Mouse (Mus musculus) midbrain, embryonic 13.5 days (tissue): ENCODE measurements around the gene Efcab12. TPM values are rescaled to one million over a fixed set of nuclear protein-coding genes. Genes with fewer than 3 reads are reported as not detected.
A peak's percentile ranks its signal among the peaks of the same experiment; 100 is the strongest.
"Not testable (repeated sequence)": the region's sequence is repeated elsewhere in the genome, so short reads cannot be mapped to it uniquely, and the experiment has no call there.

ENCODE experiments used
- ATAC-seq: fragments of 200-750 bp; cut with Nextera tagmentation; 2 replicates; pipeline ENCODE4 v1.8.0; 2017; ENCODE audit warnings: mild to moderate bottlenecking, moderate TSS enrichment, moderate library complexity
- H3K27ac ChIP-seq: fragments of 300-500 bp; sonication (generic); 2 replicates; pipeline ENCODE4 v1.5.1; 2015; ENCODE audit warnings: inconsistent platforms, mild to moderate bottlenecking, moderate library complexity
- H3K27me3 ChIP-seq: fragments of 300-500 bp; sonication (generic); 2 replicates; pipeline ENCODE4 v1.6.1; 2015; ENCODE audit warnings: mild to moderate bottlenecking, inconsistent platforms
- H3K36me3 ChIP-seq: fragments of 300-500 bp; sonication (generic); 2 replicates; pipeline ENCODE4 v1.6.1; 2015; ENCODE audit warnings: mild to moderate bottlenecking, inconsistent platforms
- H3K4me1 ChIP-seq: fragments of 300-500 bp; sonication (generic); replicated peaks from 2 replicates; pipeline ENCODE4 v1.6.1; 2015; ENCODE audit warnings: inconsistent platforms
- H3K4me2 ChIP-seq: fragments of 300-500 bp; sonication (generic); replicated peaks from 2 replicates; pipeline ENCODE4 v1.6.1; 2015; ENCODE audit warnings: moderate library complexity, mild to moderate bottlenecking, inconsistent platforms
- H3K4me3 ChIP-seq: fragments of 300-500 bp; sonication (generic); replicated peaks from 2 replicates; pipeline ENCODE4 v1.5.1; 2015; ENCODE audit warnings: mild to moderate bottlenecking, inconsistent platforms
- H3K9ac ChIP-seq: fragments of 300-500 bp; sonication (generic); replicated peaks from 2 replicates; pipeline ENCODE4 v1.6.1; 2015; ENCODE audit warnings: mild to moderate bottlenecking, inconsistent platforms
- H3K9me3 ChIP-seq: fragments of 300-500 bp; sonication (generic); 2 replicates; pipeline ENCODE4 v1.6.1; 2016; ENCODE audit warnings: mild to moderate bottlenecking, inconsistent platforms
- WGBS: fragments of 180-500 bp; shearing (Covaris S2); methylation state at CpG from one replicate; pipeline ENCODE4 v1.1.7; 2015; 5-methylcytosine and 5-hydroxymethylcytosine counted together
- polyA plus RNA-seq: library from polyadenylated mRNA; unstranded; fragments of >200 nt; fragmentation: Nextera tagmentation; extraction: Ambion mirVana; gene quantifications from 2 replicates; pipeline ENCODE4 v1.2.1, GENCODE M21; 2015

Efcab12 gene
- polyA plus RNA-seq, 1 experiment from 2014 or later: 3.2 TPM

DNA sequence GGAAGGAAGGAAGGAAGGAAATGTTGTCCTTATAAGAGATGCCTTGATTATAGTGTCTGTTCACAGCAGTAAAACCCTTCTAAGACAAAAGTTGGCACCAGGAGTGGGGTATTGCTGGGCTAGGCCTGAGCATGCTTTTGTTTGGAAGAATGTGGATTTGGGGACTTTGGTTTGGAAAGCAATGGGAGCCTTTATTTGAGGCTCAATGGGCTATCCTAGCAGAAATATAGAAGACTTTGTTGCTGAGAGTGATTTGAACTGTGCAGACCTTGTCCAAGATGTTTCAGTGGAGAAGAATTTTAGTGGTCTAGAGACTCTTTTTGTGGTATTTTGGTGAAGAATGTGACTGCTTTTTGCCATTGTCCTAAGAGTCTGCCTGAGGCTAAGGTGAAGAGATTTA is 4.4 kb downstream of the Efcab12 start:
- H3K36me3 ChIP-seq: no peaks in the 10 kb centered on the region
- H3K4me2 ChIP-seq: no peak overlapping the region
- H3K27me3 ChIP-seq: no peaks in the 10 kb centered on the region
- H3K9me3 ChIP-seq: no peaks in the 10 kb centered on the region
- ATAC-seq: no peak
- no peak overlapping the region for H3K27ac ChIP-seq
- H3K9ac ChIP-seq: no peak overlapping the region
- peaks cover 9% of the 10 kb centered on the region for H3K4me1 ChIP-seq
- H3K4me3 ChIP-seq: no peak overlapping the region

DNA sequence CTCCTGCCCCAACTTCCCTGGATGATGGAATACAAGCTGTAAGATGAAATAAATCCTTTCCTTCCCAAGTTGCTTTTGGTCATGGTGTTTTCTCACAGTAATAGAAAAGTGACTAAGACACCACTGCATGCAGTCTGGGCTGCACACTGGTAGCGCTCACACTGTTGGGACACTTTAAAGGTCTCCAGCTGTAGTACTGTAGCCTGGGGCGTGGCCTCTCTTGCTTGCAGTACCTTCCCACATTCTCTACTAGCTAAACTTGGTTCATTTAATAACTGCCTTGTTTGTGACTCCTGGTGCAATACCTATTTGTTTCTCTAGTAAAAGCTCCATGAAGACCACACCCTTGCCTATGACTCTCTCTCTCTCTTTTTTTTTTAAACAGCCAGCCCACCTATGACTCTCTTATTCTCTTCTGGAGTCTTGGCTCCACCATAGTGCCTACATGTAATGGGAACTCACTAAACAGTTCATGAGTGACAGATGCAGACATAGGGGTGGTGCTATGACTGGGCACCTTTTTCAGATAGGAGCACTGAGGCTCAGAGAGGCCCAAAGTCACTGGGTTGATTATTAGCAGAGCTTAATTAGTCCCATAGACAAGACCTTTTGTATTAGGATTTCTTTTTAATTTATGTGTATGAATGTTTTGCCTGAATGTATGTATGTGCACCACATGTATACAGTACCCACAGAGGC is 5.9 kb downstream of the Efcab12 start:
- H3K27me3 ChIP-seq: no peaks in the 10 kb centered on the region
- no peaks in the 10 kb centered on the region for H3K36me3 ChIP-seq
- H3K9ac ChIP-seq: no peak overlapping the region
- no peaks in the 10 kb centered on the region for H3K9me3 ChIP-seq
- no peak overlapping the region for H3K4me2 ChIP-seq
- H3K27ac ChIP-seq: no peak overlapping the region
- WGBS: 89% methylated on average over 2 of the region's 2 CpGs
- H3K4me3 ChIP-seq: no peak overlapping the region
- no peak for ATAC-seq
- H3K4me1 ChIP-seq: peaks cover 3% of the 10 kb centered on the region; the same call in 1 of the 2 replicates

DNA sequence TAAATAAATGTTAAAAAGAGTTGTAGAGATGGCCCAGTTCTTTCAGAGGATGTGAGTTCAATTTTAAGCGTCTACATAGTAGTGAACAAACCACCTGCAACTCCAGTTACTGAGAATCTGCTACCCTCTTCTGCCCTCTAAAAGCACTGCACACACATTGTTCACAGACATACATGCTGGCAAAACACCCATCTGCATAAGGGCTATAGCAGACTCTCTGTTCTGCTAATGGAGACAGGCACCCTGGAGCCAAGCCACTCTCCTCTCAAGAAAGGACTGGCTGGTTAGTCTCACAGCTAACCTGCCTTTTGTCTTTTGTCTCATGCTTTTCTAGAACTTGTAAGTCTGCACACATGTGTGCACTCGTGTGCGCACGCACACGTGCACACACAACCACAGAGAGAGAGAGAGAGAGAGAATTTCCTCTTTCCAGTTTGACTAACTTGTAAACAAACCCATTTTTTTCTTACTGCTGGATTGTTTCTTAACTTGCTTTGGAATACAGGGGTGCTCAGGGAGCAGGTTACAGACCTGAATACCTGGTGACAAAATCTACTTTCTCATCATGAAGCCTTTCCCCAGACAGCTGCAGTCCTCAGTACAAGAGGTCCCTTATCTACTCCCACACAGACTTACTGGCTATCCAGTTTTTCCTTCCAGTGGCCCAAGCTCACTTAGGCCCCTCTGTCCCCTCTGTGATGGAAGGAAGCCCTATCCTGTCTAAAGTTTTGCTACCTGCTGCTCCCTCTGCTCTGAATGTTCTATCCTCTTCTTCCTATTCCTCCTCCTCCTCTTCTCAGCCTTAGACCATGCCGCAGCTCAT is 7.2 kb downstream of the Efcab12 start:
- H3K4me2 ChIP-seq: no peak overlapping the region
- no peaks in the 10 kb centered on the region for H3K4me1 ChIP-seq
- no peak overlapping the region for H3K27ac ChIP-seq
- no peak overlapping the region for H3K9ac ChIP-seq
- no peaks in the 10 kb centered on the region for H3K36me3 ChIP-seq
- WGBS: 84% methylated on average over 6 of the region's 6 CpGs
- H3K9me3 ChIP-seq: no peaks in the 10 kb centered on the region
- ATAC-seq: no peak
- H3K27me3 ChIP-seq: no peaks in the 10 kb centered on the region
- H3K4me3 ChIP-seq: no peak overlapping the region

DNA sequence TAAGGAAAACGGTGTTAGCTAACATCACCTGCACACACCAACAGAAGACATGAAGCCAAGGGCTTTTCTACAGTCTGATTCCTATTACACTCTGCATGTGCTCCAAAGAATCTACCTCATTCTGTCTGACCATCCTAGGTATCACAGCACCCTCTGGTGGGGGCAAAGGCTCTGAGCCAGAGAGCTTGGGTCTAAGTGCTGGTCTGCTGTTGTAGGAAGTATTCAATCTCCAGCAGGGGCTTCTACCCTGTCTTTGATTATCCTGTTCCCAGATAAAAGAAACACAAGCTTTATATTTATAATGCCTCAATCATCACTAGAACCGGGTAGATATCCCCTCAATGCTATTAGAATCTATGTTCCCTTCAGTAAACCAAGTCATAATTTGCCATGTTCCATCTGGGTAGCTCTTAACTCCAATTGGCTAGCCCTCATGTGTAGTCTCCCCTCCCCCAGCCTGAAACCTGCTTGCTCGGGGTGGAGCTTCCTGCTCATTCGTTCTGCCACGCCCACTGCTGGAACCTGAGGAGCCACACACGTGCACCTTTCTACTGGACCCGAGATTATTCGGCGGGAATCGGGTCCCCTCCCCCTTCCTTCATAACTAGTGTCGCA is 14.3 kb downstream of the Efcab12 start:
- ATAC-seq: peak; percentile 85
- H3K27ac ChIP-seq, H3K27me3 ChIP-seq, H3K4me1 ChIP-seq, H3K36me3 ChIP-seq, H3K9ac ChIP-seq, H3K9me3 ChIP-seq: not testable (repeated sequence)
- peak overlapping the region; percentile 32 for H3K4me2 ChIP-seq
- H3K4me3 ChIP-seq: 0 out of 2 replicates have a peak overlapping the region, but pooled peaks have one; percentile 11
- WGBS: 3% methylated on average over 5 of the region's 11 CpGs

DNA sequence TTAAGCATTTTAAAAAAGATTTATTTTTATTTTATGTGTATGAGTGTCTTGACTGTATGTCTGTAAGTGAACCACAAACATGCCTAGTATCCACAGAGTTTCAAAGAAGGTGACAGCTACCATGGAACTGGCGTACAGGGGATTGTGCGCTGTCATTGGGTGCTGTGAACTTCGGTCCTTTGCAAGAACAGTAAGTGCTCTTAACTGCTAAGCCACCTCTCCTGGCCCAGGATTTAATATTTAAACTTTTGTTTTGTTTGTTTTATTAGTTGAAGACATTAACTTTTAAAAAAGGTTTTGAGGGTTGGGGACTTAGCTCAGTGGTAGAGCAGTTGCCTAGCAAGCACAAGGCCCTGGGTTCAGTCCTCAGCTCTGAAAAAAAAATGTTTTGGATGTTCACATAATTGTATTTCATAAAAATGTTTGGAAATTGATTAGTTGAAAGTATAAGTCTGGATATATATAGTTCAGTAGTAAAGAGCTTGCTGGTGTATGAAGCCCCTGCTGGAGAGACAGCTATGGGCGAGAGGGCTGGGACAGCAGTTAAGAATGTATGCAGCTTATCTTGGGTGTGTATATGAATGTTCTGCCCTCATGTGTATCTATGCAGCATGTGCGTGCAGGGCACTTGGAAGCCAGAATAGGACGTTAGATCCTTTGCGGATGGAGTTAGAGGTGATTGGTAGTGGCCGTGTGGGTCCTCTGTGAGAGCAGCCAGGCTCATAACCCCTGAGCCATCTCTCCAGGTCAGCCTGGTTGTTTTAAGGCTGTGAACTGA is 16.8 kb downstream of the Efcab12 start:
- no peak overlapping the region for H3K9ac ChIP-seq
- no peaks in the 10 kb centered on the region for H3K4me1 ChIP-seq
- no peaks in the 10 kb centered on the region for H3K36me3 ChIP-seq
- H3K9me3 ChIP-seq: no peaks in the 10 kb centered on the region
- 84% methylated on average over 8 of the region's 8 CpGs for WGBS
- no peak overlapping the region for H3K4me3 ChIP-seq
- no peak overlapping the region for H3K4me2 ChIP-seq
- no peaks in the 10 kb centered on the region for H3K27me3 ChIP-seq
- H3K27ac ChIP-seq: no peak overlapping the region
- ATAC-seq: no peak

DNA sequence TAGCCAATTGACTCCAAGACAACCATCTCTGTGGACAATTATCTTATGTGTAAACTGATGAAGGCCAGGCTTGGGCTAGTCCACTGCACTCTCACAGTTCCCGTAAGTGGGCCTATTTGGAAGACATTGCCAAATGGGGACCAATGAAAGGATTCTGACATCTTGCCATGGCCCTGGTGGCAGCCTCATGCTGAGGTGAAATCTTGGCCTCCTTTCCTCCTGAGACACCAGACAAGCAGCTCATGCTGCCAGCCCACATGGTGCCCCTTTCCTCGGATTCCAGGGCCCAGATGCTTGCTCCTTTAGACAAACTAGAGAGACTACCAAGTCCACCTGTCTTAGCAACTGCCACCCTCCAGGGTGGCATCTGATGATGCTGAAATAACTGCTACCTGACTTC is 20.1 kb downstream of the Efcab12 start:
- Histone ChIP-seq H3K9me3 (no peaks in the 10 kb centered on the region), H3K4me3 (no peak overlapping the region), H3K27ac (no peak overlapping the region), H3K36me3 (no peaks in the 10 kb centered on the region), H3K4me1 (peaks cover 4% of the 10 kb centered on the region; the same call in 1 of the 2 replicates), H3K9ac (no peak overlapping the region), H3K27me3 (no peaks in the 10 kb centered on the region), H3K4me2 (no peak overlapping the region)
- ATAC-seq: no peak
- 89% methylated on average over 2 of the region's 2 CpGs for WGBS

DNA sequence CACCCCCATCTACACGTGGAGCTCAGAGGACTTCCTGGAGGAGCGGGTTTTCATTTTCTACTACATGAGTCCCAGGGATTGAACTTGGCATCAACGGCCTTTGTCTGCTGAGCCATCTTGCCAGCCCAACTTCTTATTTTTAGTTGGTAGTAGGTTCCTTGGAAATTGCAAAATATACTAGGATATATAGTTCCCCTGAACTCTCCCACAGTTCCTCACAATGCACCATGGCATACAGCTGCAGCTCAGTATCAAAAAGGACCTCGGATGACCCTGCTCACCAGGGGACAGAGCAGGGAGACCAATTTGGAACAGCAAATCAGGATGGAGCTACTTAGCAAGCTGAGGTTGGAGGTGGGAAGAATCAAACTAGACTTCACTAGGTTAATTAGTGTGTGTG is 23.2 kb downstream of the Efcab12 start:
- Histone ChIP-seq H3K9me3 (no peaks in the 10 kb centered on the region), H3K27ac (no peak overlapping the region), H3K36me3 (no peaks in the 10 kb centered on the region), H3K27me3 (no peaks in the 10 kb centered on the region), H3K4me2 (no peak overlapping the region), H3K4me1 (peaks cover 4% of the 10 kb centered on the region; the same call in 1 of the 2 replicates), H3K4me3 (no peak overlapping the region), H3K9ac (no peak overlapping the region)
- WGBS: 83% methylated on average over 4 of the region's 4 CpGs
- no peak for ATAC-seq

DNA sequence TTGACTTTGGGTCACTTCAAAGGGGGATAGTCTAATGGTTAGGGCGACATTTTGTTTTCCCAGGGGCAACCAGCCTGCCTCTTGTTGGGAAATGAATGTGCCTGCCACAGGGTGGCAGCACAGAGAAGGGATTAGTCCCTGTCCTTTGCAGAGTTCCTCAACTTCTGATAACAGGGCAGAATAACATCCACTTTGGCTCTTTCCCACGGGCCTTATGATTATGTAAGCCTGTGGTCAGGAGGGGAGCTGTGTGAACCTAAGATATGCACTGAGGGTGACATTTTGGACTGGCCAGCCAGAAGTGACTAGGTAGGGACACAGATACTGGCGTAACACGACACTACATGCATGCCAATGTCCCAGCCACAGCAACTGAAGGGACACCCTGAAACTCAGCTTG is 24.1 kb downstream of the Efcab12 start:
- ATAC-seq: 0 out of 2 replicates have a peak, but pooled peaks have one; percentile 17
- no peak overlapping the region for H3K4me3 ChIP-seq
- H3K27me3 ChIP-seq: no peaks in the 10 kb centered on the region
- H3K9ac ChIP-seq: 0 out of 2 replicates have a peak overlapping the region, but pooled peaks have one; percentile 26
- peaks cover 4% of the 10 kb centered on the region; the same call in 1 of the 2 replicates for H3K4me1 ChIP-seq
- H3K4me2 ChIP-seq: no peak overlapping the region
- WGBS: 27% methylated on average over 4 of the region's 4 CpGs
- no peaks in the 10 kb centered on the region for H3K36me3 ChIP-seq
- no peaks in the 10 kb centered on the region for H3K9me3 ChIP-seq
- H3K27ac ChIP-seq: no peak overlapping the region

DNA sequence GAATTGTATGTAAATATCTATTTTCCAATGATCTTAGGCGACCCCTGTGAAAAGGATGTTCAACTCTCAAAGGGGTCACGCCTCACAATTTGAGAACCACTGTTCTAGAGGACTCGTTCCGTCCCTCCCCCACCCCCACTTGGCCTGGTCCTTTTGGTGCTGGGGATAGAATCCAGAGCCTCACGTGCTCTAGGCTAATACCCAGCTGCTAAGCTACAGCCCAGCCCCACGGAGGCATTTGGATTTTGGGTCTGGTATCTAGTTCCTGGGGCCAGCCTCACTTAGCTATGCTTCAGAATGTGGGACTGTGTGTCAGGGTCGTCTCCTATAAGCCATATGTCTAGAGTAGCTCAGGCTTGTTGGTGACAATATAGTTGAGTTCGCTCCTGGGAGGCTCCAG is 26.6 kb downstream of the Efcab12 start:
- Histone ChIP-seq H3K4me2 (no peak overlapping the region), H3K27ac (no peak overlapping the region), H3K9ac (no peak overlapping the region), H3K36me3 (peaks cover 7% of the 10 kb centered on the region), H3K4me1 (peaks cover 16% of the 10 kb centered on the region), H3K9me3 (no peaks in the 10 kb centered on the region), H3K4me3 (no peak overlapping the region), H3K27me3 (no peaks in the 10 kb centered on the region)
- WGBS: 73% methylated on average over 8 of the region's 8 CpGs
- no peak for ATAC-seq

DNA sequence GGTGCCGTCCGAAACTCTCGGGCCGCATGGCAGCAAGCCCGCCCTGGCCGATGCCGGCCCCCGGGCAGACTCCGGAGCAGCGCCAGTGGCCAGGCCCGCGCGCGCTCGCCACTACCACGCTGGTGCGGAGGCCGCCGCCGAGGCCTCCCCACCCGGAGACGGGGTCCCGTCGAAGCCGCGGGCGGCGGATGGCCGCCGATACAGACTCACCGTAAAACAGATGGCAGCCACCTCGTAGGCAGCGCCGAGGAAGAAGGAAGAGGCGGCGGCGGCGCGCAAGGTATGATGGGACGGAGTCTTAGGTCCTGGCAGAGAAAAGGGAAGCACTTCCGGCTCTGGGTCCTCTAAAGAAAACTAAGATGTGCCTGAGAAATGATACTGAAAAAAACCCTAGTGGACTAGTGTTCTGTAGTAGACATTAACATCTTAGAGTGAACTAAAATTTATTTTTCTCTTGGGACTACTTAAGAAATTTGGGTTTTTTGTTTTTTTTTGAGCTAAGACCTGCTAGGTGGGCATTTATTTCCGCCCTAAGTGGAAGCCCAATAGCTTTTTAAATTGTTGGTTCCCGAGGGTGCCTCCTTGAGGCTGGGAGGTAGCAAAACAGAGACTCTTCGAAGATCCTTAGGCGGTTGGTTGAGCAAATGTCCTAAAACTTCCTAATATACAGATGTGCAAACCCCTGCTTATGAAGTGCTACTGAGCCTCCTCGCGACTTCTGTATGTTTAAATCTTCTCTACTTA is 29.6 kb downstream of the Efcab12 start, which contains the start of gene Rpl32:
Gene Rpl32, minus strand, starts transcription at position 260 of the 744 bp plus-strand sequence.
- peak within 1 kb of the TSS; percentile 100 for H3K9ac ChIP-seq
- peaks cover 37% of the 10 kb centered on the region for H3K36me3 ChIP-seq
- H3K27ac ChIP-seq: peak within 1 kb of the TSS; percentile 97
- H3K9me3 ChIP-seq: no peaks in the 10 kb centered on the region
- WGBS: under 1% methylated on average over 47 of the region's 47 CpGs
- H3K4me3 ChIP-seq: peak within 1 kb of the TSS; percentile 99
- H3K27me3 ChIP-seq: no peaks in the 10 kb centered on the region
- peak within 1 kb of the TSS; percentile 90 for H3K4me2 ChIP-seq
- H3K4me1 ChIP-seq: peaks cover 27% of the 10 kb centered on the region
- peak; percentile 89 for ATAC-seq

DNA sequence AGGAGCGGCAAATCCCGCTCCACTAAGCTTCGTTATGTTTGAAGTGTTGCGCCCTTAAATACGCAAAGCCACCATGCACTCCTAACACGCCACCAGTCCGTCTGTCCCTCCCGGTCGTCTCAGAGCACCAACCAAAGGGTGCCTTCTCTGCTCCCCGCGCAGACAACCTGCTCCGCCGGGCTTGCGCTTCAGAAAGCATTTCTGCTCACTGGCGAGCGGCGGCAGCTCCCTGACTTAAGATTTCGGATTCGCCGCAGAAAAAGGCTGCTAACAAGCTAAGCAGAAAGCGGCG is 30.1 kb downstream of the Efcab12 start:
- Histone ChIP-seq H3K9me3 (no peaks in the 10 kb centered on the region), H3K27me3 (no peaks in the 10 kb centered on the region), H3K36me3 (peaks cover 40% of the 10 kb centered on the region), H3K27ac (peak overlapping the region; percentile 97), H3K4me3 (peak overlapping the region; percentile 99), H3K9ac (peak overlapping the region; percentile 100), H3K4me2 (peak overlapping the region; percentile 90), H3K4me1 (peaks cover 27% of the 10 kb centered on the region)
- ATAC-seq: peak; percentile 44
- under 1% methylated on average over 22 of the region's 22 CpGs for WGBS
